ENCODE assay signal across 19 mouse cellular contexts in the genomic region with DNA sequence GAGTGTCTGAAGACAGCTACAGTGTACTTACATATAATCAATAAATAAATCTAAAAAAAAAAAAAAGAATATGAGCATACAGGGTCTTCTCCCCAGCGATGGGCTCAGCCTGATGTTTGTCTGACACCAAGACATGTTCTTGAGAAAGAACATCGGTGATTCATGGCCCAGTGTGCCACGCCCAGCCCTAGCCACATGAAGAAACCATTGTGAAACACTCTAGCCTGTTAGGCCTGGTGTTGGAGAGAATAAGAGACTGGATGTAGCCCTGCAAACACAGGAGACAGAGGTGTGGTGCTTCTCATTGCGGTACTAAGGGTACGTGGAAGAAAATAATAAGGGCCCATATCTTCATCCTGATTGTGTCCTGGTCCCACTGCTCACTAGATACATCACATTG. TPM values are rescaled to one million over a fixed set of nuclear protein-coding genes. Genes with fewer than 3 reads are reported as not detected.
DNase-seq lines count a peak whose midpoint lies in the region; ATAC-seq and TF ChIP-seq lines count a peak whose summit lies in the region.
"Had no signal": no experiment of that assay in that cellular context is flagged by ENCODE, and none has a peak within 500 bp of the region (broad histone marks: within the 10 kb centered on the region; RNA-seq: fewer than 3 reads in every experiment).

No protein-coding gene starts in this region.

- no peak overlapping the region for H3K27ac ChIP-seq in midbrain, embryonic 11.5 days (ENCODE audit: low read depth, low read length)
- H3K27ac ChIP-seq in midbrain, embryonic 15.5 days: no peak overlapping the region
- H3K27ac ChIP-seq: embryonic facial prominence, embryonic 12.5 days; hindbrain, embryonic 15.5 days; liver, embryonic 15.5 days had no signal

- H3K36me3 ChIP-seq in midbrain, embryonic 11.5 days (ENCODE audit: control insufficient read depth, insufficient read depth, low read length): no peaks in the 10 kb centered on the region
- no peaks in the 10 kb centered on the region for H3K36me3 ChIP-seq in midbrain, embryonic 15.5 days (replicated peaks)
- peaks cover 5% of the 10 kb centered on the region for H3K36me3 ChIP-seq in myocyte (ENCODE audit: control insufficient read depth, insufficient read depth)

- intact Hi-C loops in left cerebral cortex, postnatal 36 days (cut with DNase I): no loop called here

- no peaks in the 10 kb centered on the region for H3K79me2 ChIP-seq in myocyte (ENCODE audit: control insufficient read depth, insufficient read depth)

- no peak for TF ChIP-seq POLR2A in myocyte (IDR thresholded peaks at IDR 0.05; ENCODE audit: insufficient read length, low read depth)

- H3K4me2 ChIP-seq in midbrain, embryonic 11.5 days: no peak overlapping the region
- no peak overlapping the region for H3K4me2 ChIP-seq in midbrain, embryonic 15.5 days
- no peak overlapping the region for H3K4me2 ChIP-seq in myocyte (ENCODE audit: low read depth)
- H3K4me2 ChIP-seq: embryonic facial prominence, embryonic 12.5 days; hindbrain, embryonic 15.5 days; liver, embryonic 15.5 days had no signal

- ATAC-seq in midbrain, embryonic 11.5 days (ENCODE audit: low FRiP score): no peak
- ATAC-seq in midbrain, embryonic 15.5 days (replicated peaks): no peak
- ATAC-seq in granulocyte monocyte progenitor cell, adult 5-6 weeks (replicated peaks; ENCODE audit: poor library complexity, severe bottlenecking): peak; percentile 93
- ATAC-seq: forebrain, postnatal 0 days had no signal

- no peaks in the 10 kb centered on the region for H3K4me1 ChIP-seq in midbrain, embryonic 11.5 days (ENCODE audit: control insufficient read depth, insufficient read depth, low read length)
- no peaks in the 10 kb centered on the region for H3K4me1 ChIP-seq in midbrain, embryonic 15.5 days
- H3K4me1 ChIP-seq: hindbrain, embryonic 15.5 days had no signal

- 98% methylated on average over 5 of the region's 5 CpGs for WGBS in midbrain, embryonic 11.5 days
- 97% methylated on average over 5 of the region's 5 CpGs for WGBS in midbrain, embryonic 15.5 days

- peak; percentile 31 for DNase-seq in adrenal gland, postnatal 14 days
- no peak for DNase-seq in adrenal gland, adult 8-10 months
- peak; percentile 73 for DNase-seq in midbrain, embryonic 11.5 days (ENCODE audit: low spot score, missing footprints)
- DNase-seq in cerebellum, adult 8-10 months: no peak
- no peak for DNase-seq in left cerebral cortex, postnatal 36 days (ENCODE audit: low spot score in 2 of 2)
- DNase-seq: B cell, adult 2 months; cerebellum, adult 18-20 months; cerebellum, postnatal 25 days; forebrain, postnatal 0 days; gastrocnemius, postnatal 36 days; heart, postnatal 4 days; kidney, postnatal 25 days; thymus, postnatal 25 days had no signal

- no peak overlapping the region for H3K9ac ChIP-seq in midbrain, embryonic 11.5 days (ENCODE audit: low read length)
- no peak overlapping the region for H3K9ac ChIP-seq in midbrain, embryonic 15.5 days
- H3K9ac ChIP-seq: embryonic facial prominence, embryonic 12.5 days; forebrain, postnatal 0 days; hindbrain, embryonic 15.5 days; liver, embryonic 15.5 days had no signal

- no peaks in the 10 kb centered on the region for H3K27me3 ChIP-seq in midbrain, embryonic 11.5 days (ENCODE audit: control insufficient read depth, insufficient read depth, low read length)
- no peaks in the 10 kb centered on the region for H3K27me3 ChIP-seq in midbrain, embryonic 15.5 days (replicated peaks)
- no peaks in the 10 kb centered on the region for H3K27me3 ChIP-seq in myocyte (ENCODE audit: control insufficient read depth, insufficient read depth, insufficient read length)
- H3K27me3 ChIP-seq: embryonic facial prominence, embryonic 12.5 days; hindbrain, embryonic 15.5 days; liver, embryonic 15.5 days had no signal

- H3ac ChIP-seq in myocyte (ENCODE audit: control insufficient read depth, insufficient read length): no peak overlapping the region

- no peak overlapping the region for H3K4me3 ChIP-seq in midbrain, embryonic 11.5 days (ENCODE audit: low read depth, low read length)
- no peak overlapping the region for H3K4me3 ChIP-seq in midbrain, embryonic 15.5 days
- no peak overlapping the region for H3K4me3 ChIP-seq in myocyte
- H3K4me3 ChIP-seq: embryonic facial prominence, embryonic 12.5 days; hindbrain, embryonic 15.5 days; liver, embryonic 15.5 days had no signal

- H3K9me3 ChIP-seq in midbrain, embryonic 11.5 days (ENCODE audit: control insufficient read depth, low read length): no peaks in the 10 kb centered on the region
- no peaks in the 10 kb centered on the region for H3K9me3 ChIP-seq in midbrain, embryonic 15.5 days
- H3K9me3 ChIP-seq: embryonic facial prominence, embryonic 12.5 days; hindbrain, embryonic 15.5 days; liver, embryonic 15.5 days had no signal

TF ChIP-seq in myocyte, 11 proteins besides CTCF, POLR2A, EP300 and RAD21:
- TF ChIP-seq SRF (IDR thresholded peaks at IDR 0.05; ENCODE audit: control insufficient read depth, insufficient read length, low read depth): no peak
- TF ChIP-seq CEBPB (IDR thresholded peaks at IDR 0.05; ENCODE audit: insufficient read depth, poor library complexity, severe bottlenecking): peak; percentile 75

RNA-seq across cellular contexts. Expression of gene Mapk1ip1l, which starts 29.3 kb away (rescaled TPM):
- 74.8 and 78.9 TPM in 2 replicates for total RNA-seq in adrenal gland, postnatal 14 days (2021)
- 10 to 100 TPM; 68.5 to 86.6 (median 83.1) TPM for total RNA-seq in adrenal gland, adult 8-10 months (2022)
- 91.0 and 97.6 TPM in 2 replicates for polyA plus RNA-seq in midbrain, embryonic 11.5 days (2014; fragmentation: Nextera tagmentation; extraction: Ambion mirVana)
- polyA plus RNA-seq in midbrain, embryonic 15.5 days (2015; fragmentation: Nextera tagmentation; extraction: Ambion mirVana): 47.5 and 49.3 TPM in 2 replicates
- 74.2 and 86.7 TPM in 2 replicates for total RNA-seq in granulocyte monocyte progenitor cell, adult 5-6 weeks (2014; fragmentation: Nextera tagmentation)
- 42.9 and 51.7 TPM in 2 replicates for total RNA-seq in granulocyte monocyte progenitor cell, adult 5-6 weeks (2017)
- 22.9 TPM for polyA plus RNA-seq in myocyte (2012; fragmentation: generic; extraction: Trizol)
- 10 to 100 TPM; 42.6 to 54.0 TPM for total RNA-seq in left cerebral cortex, postnatal 36 days (2021)

RNA-seq across cellular contexts. Expression of gene Lgals3, which starts 40.2 kb away (rescaled TPM):
- 7.9 and 9.9 TPM in 2 replicates for total RNA-seq in adrenal gland, postnatal 14 days (2021)
- 10 to 100 TPM; 13.9 to 50.0 (median 27.4) TPM for total RNA-seq in adrenal gland, adult 8-10 months (2022)
- 0.33 and 0.81 TPM in 2 replicates for polyA plus RNA-seq in midbrain, embryonic 11.5 days (2014; fragmentation: Nextera tagmentation; extraction: Ambion mirVana)
- 3.6 and 3.8 TPM in 2 replicates for polyA plus RNA-seq in midbrain, embryonic 15.5 days (2015; fragmentation: Nextera tagmentation; extraction: Ambion mirVana)
- 5.3 and 11.2 TPM in 2 replicates for total RNA-seq in granulocyte monocyte progenitor cell, adult 5-6 weeks (2014; fragmentation: Nextera tagmentation)
- total RNA-seq in granulocyte monocyte progenitor cell, adult 5-6 weeks (2017): 9.5 and 10.8 TPM in 2 replicates
- 525 TPM for polyA plus RNA-seq in myocyte (2012; fragmentation: generic; extraction: Trizol)
- under 1 TPM in 1 of 2 experiments, not detected in 1; 0.49 TPM for total RNA-seq in left cerebral cortex, postnatal 36 days (2021)

RNA-seq across cellular contexts. Expression of gene Socs4, which starts 50.6 kb away (rescaled TPM):
- total RNA-seq in adrenal gland, postnatal 14 days (2021): 22.7 and 24.2 TPM in 2 replicates
- total RNA-seq in adrenal gland, adult 8-10 months (2022): 10 to 100 TPM; 19.8 to 21.7 (median 20.8) TPM
- polyA plus RNA-seq in midbrain, embryonic 11.5 days (2014; fragmentation: Nextera tagmentation; extraction: Ambion mirVana): 5.8 and 8.3 TPM in 2 replicates
- 2.0 and 2.4 TPM in 2 replicates for polyA plus RNA-seq in midbrain, embryonic 15.5 days (2015; fragmentation: Nextera tagmentation; extraction: Ambion mirVana)
- 18.5 and 21.7 TPM in 2 replicates for total RNA-seq in granulocyte monocyte progenitor cell, adult 5-6 weeks (2014; fragmentation: Nextera tagmentation)
- total RNA-seq in granulocyte monocyte progenitor cell, adult 5-6 weeks (2017): 30.5 and 32.7 TPM in 2 replicates
- polyA plus RNA-seq in myocyte (2012; fragmentation: generic; extraction: Trizol): 2.5 TPM
- 10 to 100 TPM; 11.5 to 11.6 TPM for total RNA-seq in left cerebral cortex, postnatal 36 days (2021)

RNA-seq across cellular contexts. Expression of gene Wdhd1, which starts 50.7 kb away (rescaled TPM):
- 7.1 and 9.8 TPM in 2 replicates for total RNA-seq in adrenal gland, postnatal 14 days (2021)
- total RNA-seq in adrenal gland, adult 8-10 months (2022): 1 to 10 TPM; 2.1 to 4.8 (median 2.6) TPM
- 47.3 and 48.1 TPM in 2 replicates for polyA plus RNA-seq in midbrain, embryonic 11.5 days (2014; fragmentation: Nextera tagmentation; extraction: Ambion mirVana)
- 17.3 and 18.1 TPM in 2 replicates for polyA plus RNA-seq in midbrain, embryonic 15.5 days (2015; fragmentation: Nextera tagmentation; extraction: Ambion mirVana)
- 69.3 and 69.4 TPM in 2 replicates for total RNA-seq in granulocyte monocyte progenitor cell, adult 5-6 weeks (2014; fragmentation: Nextera tagmentation)
- 105 and 136 TPM in 2 replicates for total RNA-seq in granulocyte monocyte progenitor cell, adult 5-6 weeks (2017)
- polyA plus RNA-seq in myocyte (2012; fragmentation: generic; extraction: Trizol): 2.1 TPM
- 1 to 10 TPM; 4.2 to 5.9 TPM for total RNA-seq in left cerebral cortex, postnatal 36 days (2021)

Comparison
In these comparisons a context has a peak if more than half of its experiments do, and no peak if none do; other contexts are left out.
1. DNase-seq: peak in adrenal gland, postnatal 14 days (single experiment) and midbrain, embryonic 11.5 days (single experiment); none in adrenal gland, adult 8-10 months (single experiment), cerebellum, adult 8-10 months (single experiment) and left cerebral cortex, postnatal 36 days (0 of 2).